16 mouse cellular contexts compared by ENCODE assay signal in the genomic region with DNA sequence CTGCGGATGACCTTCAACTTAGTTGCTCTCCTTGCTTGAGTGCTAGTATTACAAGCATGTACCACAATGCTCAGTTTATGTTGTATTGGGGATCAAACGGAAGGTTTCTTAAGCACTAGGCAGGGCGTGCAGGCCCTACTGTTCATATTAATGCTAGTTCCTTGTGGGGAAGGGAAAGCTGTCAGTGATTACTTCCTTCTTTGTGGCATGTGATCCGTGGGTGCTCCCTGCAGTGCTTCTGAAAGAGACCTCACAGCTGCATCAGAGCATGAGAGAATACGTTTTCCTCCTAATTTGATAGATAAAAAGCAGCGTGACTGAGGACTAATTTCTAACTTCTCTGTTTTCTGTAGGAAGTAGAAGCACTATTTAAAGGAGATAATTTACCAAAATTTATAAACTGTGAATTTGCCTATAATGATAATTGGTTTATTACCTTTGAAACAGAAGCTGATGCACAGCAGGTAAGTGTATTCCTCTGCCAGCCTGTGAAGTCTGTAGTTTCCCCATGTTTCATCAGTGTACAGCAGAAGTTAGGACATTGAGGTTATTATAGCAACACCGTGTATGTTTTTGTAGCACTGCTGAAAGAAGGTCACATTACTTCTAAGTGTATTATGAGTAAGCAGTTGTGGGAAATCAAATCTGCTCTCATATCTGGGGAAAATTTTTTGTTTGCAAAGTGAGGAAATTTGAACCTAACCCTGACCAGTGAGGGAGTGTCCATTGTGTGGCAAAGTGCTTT. TPM values are rescaled to one million over a fixed set of nuclear protein-coding genes. Genes with fewer than 3 reads are reported as not detected.
DNase-seq lines count a peak whose midpoint lies in the region; ATAC-seq and TF ChIP-seq lines count a peak whose summit lies in the region.
"Had no signal": no experiment of that assay in that cellular context is flagged by ENCODE, and none has a peak within 500 bp of the region (broad histone marks: within the 10 kb centered on the region; RNA-seq: fewer than 3 reads in every experiment).

No protein-coding gene starts in this region.

- H3K27ac ChIP-seq in midbrain, postnatal 0 days (ENCODE audit: low read depth, low read length), result no peak overlapping the region
- H3K27ac ChIP-seq in midbrain, embryonic 15.5 days, result no peak overlapping the region
- peak overlapping the region; percentile 23 for H3K27ac ChIP-seq in intestine, postnatal 0 days (ENCODE audit: low read depth, low read length)
- H3K27ac ChIP-seq: heart, embryonic 10.5 days; kidney, postnatal 0 days; liver, embryonic 14.5 days; neural tube, embryonic 15.5 days had no signal

- DNase-seq in heart, adult 11 months, result peak; percentile 93
- DNase-seq in heart, postnatal 36 days, result no peak
- DNase-seq in midbrain, postnatal 0 days (ENCODE audit: low spot score), result peak; percentile 17
- peak; percentile 36 for DNase-seq in telencephalon, adult 2 months (ENCODE audit: low read depth, low spot score)
- DNase-seq in left cerebral cortex, adult 9 months (ENCODE audit: low spot score in 2 of 2), result no peak
- DNase-seq in layer of hippocampus, postnatal 36 days, result no peak
- DNase-seq: thymus, postnatal 4 days had no signal

- no peaks in the 10 kb centered on the region for H3K9me3 ChIP-seq in midbrain, postnatal 0 days (ENCODE audit: low read length)
- H3K9me3 ChIP-seq in midbrain, embryonic 15.5 days, result no peaks in the 10 kb centered on the region
- no peaks in the 10 kb centered on the region for H3K9me3 ChIP-seq in intestine, postnatal 0 days (ENCODE audit: control insufficient read depth)
- H3K9me3 ChIP-seq: heart, embryonic 10.5 days; neural tube, embryonic 15.5 days had no signal

- no peak overlapping the region for H3K4me3 ChIP-seq in midbrain, postnatal 0 days (ENCODE audit: low read depth, low read length)
- no peak overlapping the region for H3K4me3 ChIP-seq in midbrain, embryonic 15.5 days
- H3K4me3 ChIP-seq in intestine, postnatal 0 days (ENCODE audit: low read depth, low read length), result no peak overlapping the region
- H3K4me3 ChIP-seq: heart, embryonic 10.5 days; neural tube, embryonic 15.5 days had no signal

- ATAC-seq in midbrain, postnatal 0 days (ENCODE audit: low FRiP score), result no peak
- no peak for ATAC-seq in midbrain, embryonic 15.5 days (replicated peaks)
- 0 out of 2 replicates have a peak, but pooled peaks have one; percentile 28 for ATAC-seq in intestine, postnatal 0 days
- ATAC-seq: CD4-positive, CD25-positive, alpha-beta regulatory T cell, adult 4 months; hindbrain, embryonic 16.5 days had no signal

- H3K9ac ChIP-seq in midbrain, postnatal 0 days (replicated peaks; ENCODE audit: low read length, poor library complexity, severe bottlenecking), result no peak overlapping the region
- H3K9ac ChIP-seq in midbrain, embryonic 15.5 days, result no peak overlapping the region
- H3K9ac ChIP-seq in intestine, postnatal 0 days (ENCODE audit: low read depth, low read length), result no peak overlapping the region
- H3K9ac ChIP-seq: liver, embryonic 14.5 days; neural tube, embryonic 15.5 days had no signal

- 43% methylated on average over 7 of the region's 7 CpGs for WGBS in midbrain, postnatal 0 days
- 43% methylated on average over 7 of the region's 7 CpGs for whole genome bisulfite sequencing in midbrain, embryonic 15.5 days
- WGBS in intestine, postnatal 0 days, result 45% methylated on average over 7 of the region's 7 CpGs

- no peaks in the 10 kb centered on the region for H3K27me3 ChIP-seq in midbrain, postnatal 0 days (ENCODE audit: insufficient read depth, low read length)
- no peaks in the 10 kb centered on the region for H3K27me3 ChIP-seq in midbrain, embryonic 15.5 days (replicated peaks)
- no peaks in the 10 kb centered on the region for H3K27me3 ChIP-seq in intestine, postnatal 0 days (replicated peaks; ENCODE audit: control insufficient read depth, insufficient read depth, low read length)
- H3K27me3 ChIP-seq: neural tube, embryonic 15.5 days had no signal

- no peaks in the 10 kb centered on the region for H3K4me1 ChIP-seq in midbrain, postnatal 0 days (ENCODE audit: insufficient read depth, low read length)
- H3K4me1 ChIP-seq in midbrain, embryonic 15.5 days, result no peaks in the 10 kb centered on the region
- H3K4me1 ChIP-seq in intestine, postnatal 0 days (replicated peaks; ENCODE audit: control insufficient read depth, insufficient read depth, low read length), result no peaks in the 10 kb centered on the region
- H3K4me1 ChIP-seq: heart, embryonic 10.5 days; neural tube, embryonic 15.5 days had no signal

- intact Hi-C loops in heart, postnatal 36 days (cut with DNase I), result no loop called here

- no peak overlapping the region for H3K4me2 ChIP-seq in midbrain, postnatal 0 days (ENCODE audit: low read depth, low read length, poor library complexity, severe bottlenecking)
- H3K4me2 ChIP-seq in midbrain, embryonic 15.5 days, result no peak overlapping the region
- H3K4me2 ChIP-seq in intestine, postnatal 0 days (replicated peaks; ENCODE audit: low read depth), result no peak overlapping the region
- H3K4me2 ChIP-seq: midbrain, embryonic 11.5 days; neural tube, embryonic 15.5 days had no signal

- no peak for TF ChIP-seq CTCF in midbrain, postnatal 0 days (IDR thresholded peaks at IDR 0.05)
- TF ChIP-seq CTCF in intestine, postnatal 0 days (IDR thresholded peaks at IDR 0.05; ENCODE audit: low read depth), result no peak

- peaks cover 31% of the 10 kb centered on the region for H3K36me3 ChIP-seq in midbrain, postnatal 0 days (ENCODE audit: insufficient read depth, low read length)
- peaks cover 24% of the 10 kb centered on the region; the same call in 1 of the 2 replicates for H3K36me3 ChIP-seq in midbrain, embryonic 15.5 days (replicated peaks)
- peaks cover 36% of the 10 kb centered on the region for H3K36me3 ChIP-seq in intestine, postnatal 0 days (ENCODE audit: control insufficient read depth, insufficient read depth)

RNA-seq across cellular contexts. Expression of gene Larp4b, which starts 56.0 kb away (rescaled TPM):
- total RNA-seq in heart, postnatal 36 days (2021), result 10 to 100 TPM; 65.5 to 74.2 TPM
- 78.3 and 84.0 TPM in 2 replicates for total RNA-seq in midbrain, postnatal 0 days (2014; rRNA removed)
- 38.2 and 40.8 TPM in 2 replicates for polyA plus RNA-seq in midbrain, postnatal 0 days (2015; fragmentation: Nextera tagmentation; extraction: Ambion mirVana)
- polyA plus RNA-seq in midbrain, embryonic 15.5 days (2015; fragmentation: Nextera tagmentation; extraction: Ambion mirVana), result 38.9 and 39.3 TPM in 2 replicates
- 32.5 and 35.8 TPM in 2 replicates for polyA plus RNA-seq in intestine, postnatal 0 days (2015; fragmentation: Nextera tagmentation; extraction: Ambion mirVana)
- total RNA-seq in layer of hippocampus, postnatal 36 days (2021), result 10 to 100 TPM; 68.8 to 73.1 TPM

Comparison
In these comparisons a context has a peak if more than half of its experiments do, and no peak if none do; other contexts are left out.
1. DNase-seq: peak in heart, adult 11 months (single experiment), midbrain, postnatal 0 days (single experiment) and telencephalon, adult 2 months (single experiment); none in heart, postnatal 36 days (0 of 2), left cerebral cortex, adult 9 months (0 of 2) and layer of hippocampus, postnatal 36 days (0 of 2).